Mouse (Mus musculus): ENCODE measurements around the gene Serf1. TPM values are rescaled to one million over a fixed set of nuclear protein-coding genes. Genes with fewer than 3 reads are reported as not detected.
A peak's percentile ranks its signal among the peaks of the same experiment; 100 is the strongest.
"Not testable (repeated sequence)": the region's sequence is repeated elsewhere in the genome, so short reads cannot be mapped to it uniquely, and the experiment has no call there.

Serf1 gene
- polyA plus RNA-seq, 1 experiment from 2014 or later, result 203 TPM

GRCm38 (mm10) chr13:100123970-100124369 lies 16.2 kb downstream of the Serf1 start:
- Histone ChIP-seq H3K4me2 (ENCODE audit: low read depth, low read length, severe bottlenecking) (peak overlapping the region; percentile 86), H3K4me3 (ENCODE audit: low read depth, low read length) (peak overlapping the region; percentile 78; the same call in 1 of the 2 replicates), H3K9ac (ENCODE audit: low read length) (peak overlapping the region; percentile 68; the same call in 1 of the 2 replicates), H3K9me3 (ENCODE audit: control insufficient read depth, low read length) (no peaks in the 10 kb centered on the region), H3K27ac (ENCODE audit: low read depth, low read length) (no peak overlapping the region), H3K27me3 (ENCODE audit: control insufficient read depth, insufficient read depth, low read length) (no peaks in the 10 kb centered on the region), H3K4me1 (replicated peaks; ENCODE audit: control insufficient read depth, insufficient read depth, low read length) (peaks cover 6% of the 10 kb centered on the region; the same call in 1 of the 2 replicates), H3K36me3 (ENCODE audit: control insufficient read depth, insufficient read depth, low read length) (peaks cover 9% of the 10 kb centered on the region; the same call in 1 of the 2 replicates)
- 86% methylated on average over 3 of the region's 3 CpGs for WGBS
- no peak; the same call in none of the 2 replicates for ATAC-seq (replicated peaks; ENCODE audit: low FRiP score)
- DNase-seq (ENCODE audit: low spot score), result no peak

GRCm38 (mm10) chr13:100124423-100125257 lies 16.8 kb downstream of the Serf1 start, which contains the start of gene Smn1:
Gene Smn1, plus strand, starts transcription at chr13:100124852.
- Histone ChIP-seq H3K4me2 (ENCODE audit: low read depth, low read length, severe bottlenecking) (peak within 1 kb of the TSS; percentile 86), H3K36me3 (ENCODE audit: control insufficient read depth, insufficient read depth, low read length) (peaks cover 11% of the 10 kb centered on the region; the same call in 1 of the 2 replicates), H3K9ac (ENCODE audit: low read length) (peak within 1 kb of the TSS; percentile 68), H3K4me3 (ENCODE audit: low read depth, low read length) (peak within 1 kb of the TSS; percentile 78), H3K27ac (ENCODE audit: low read depth, low read length) (no peak within 1 kb of the TSS), H3K9me3 (ENCODE audit: control insufficient read depth, low read length) (no peaks in the 10 kb centered on the region), H3K27me3 (ENCODE audit: control insufficient read depth, insufficient read depth, low read length) (no peaks in the 10 kb centered on the region), H3K4me1 (replicated peaks; ENCODE audit: control insufficient read depth, insufficient read depth, low read length) (peaks cover 6% of the 10 kb centered on the region; the same call in 1 of the 2 replicates)
- DNase-seq (ENCODE audit: low spot score) (peak; percentile 93), ATAC-seq (replicated peaks; ENCODE audit: low FRiP score) (peak; percentile 98)
- 4% methylated on average over 42 of the region's 42 CpGs for WGBS

- 2% methylated on average over 10 of the region's 10 CpGs for WGBS
- peaks cover 11% of the 10 kb centered on the region; the same call in 1 of the 2 replicates for H3K36me3 ChIP-seq (ENCODE audit: control insufficient read depth, insufficient read depth, low read length)
- H3K4me3 ChIP-seq (ENCODE audit: low read depth, low read length), result peak overlapping the region; percentile 78
- peak overlapping the region; percentile 86 for H3K4me2 ChIP-seq (ENCODE audit: low read depth, low read length, severe bottlenecking)
- H3K27ac ChIP-seq (ENCODE audit: low read depth, low read length), result no peak overlapping the region
- H3K9me3 ChIP-seq (ENCODE audit: control insufficient read depth, low read length), result no peaks in the 10 kb centered on the region
- H3K9ac ChIP-seq (ENCODE audit: low read length), result peak overlapping the region; percentile 68
- H3K4me1 ChIP-seq (replicated peaks; ENCODE audit: control insufficient read depth, insufficient read depth, low read length), result peaks cover 6% of the 10 kb centered on the region; the same call in 1 of the 2 replicates
- DNase-seq (ENCODE audit: low spot score) (no peak), ATAC-seq (replicated peaks; ENCODE audit: low FRiP score) (peak; percentile 40; the same call in 1 of the 2 replicates)
- H3K27me3 ChIP-seq (ENCODE audit: control insufficient read depth, insufficient read depth, low read length), result no peaks in the 10 kb centered on the region
Measured at GRCm38 (mm10) chr13:100125258-100125643, 17.4 kb downstream of the Serf1 start.

GRCm38 (mm10) chr13:100141646-100142314 lies 34.0 kb downstream of the Serf1 start:
- H3K4me1 ChIP-seq (replicated peaks; ENCODE audit: control insufficient read depth, insufficient read depth, low read length), result no peaks in the 10 kb centered on the region
- no peak overlapping the region for H3K4me3 ChIP-seq (ENCODE audit: low read depth, low read length)
- H3K9me3 ChIP-seq (ENCODE audit: control insufficient read depth, low read length), result no peaks in the 10 kb centered on the region
- H3K9ac ChIP-seq (ENCODE audit: low read length), result no peak overlapping the region
- no peak for DNase-seq (ENCODE audit: low spot score)
- no peaks in the 10 kb centered on the region for H3K27me3 ChIP-seq (ENCODE audit: control insufficient read depth, insufficient read depth, low read length)
- H3K4me2 ChIP-seq (ENCODE audit: low read depth, low read length, severe bottlenecking), result no peak overlapping the region
- 83% methylated on average over 8 of the region's 8 CpGs for WGBS
- H3K27ac ChIP-seq (ENCODE audit: low read depth, low read length), result no peak overlapping the region
- H3K36me3 ChIP-seq (ENCODE audit: control insufficient read depth, insufficient read depth, low read length), result peaks cover 3% of the 10 kb centered on the region; the same call in 1 of the 2 replicates
- no peak for ATAC-seq (replicated peaks; ENCODE audit: low FRiP score)

GRCm38 (mm10) chr13:100152659-100153058 lies 44.8 kb downstream of the Serf1 start:
- Histone ChIP-seq H3K27me3 (ENCODE audit: control insufficient read depth, insufficient read depth, low read length) (no peaks in the 10 kb centered on the region), H3K9ac (ENCODE audit: low read length) (no peak overlapping the region), H3K9me3 (ENCODE audit: control insufficient read depth, low read length) (no peaks in the 10 kb centered on the region), H3K36me3 (ENCODE audit: control insufficient read depth, insufficient read depth, low read length) (no peaks in the 10 kb centered on the region), H3K4me2 (ENCODE audit: low read depth, low read length, severe bottlenecking) (no peak overlapping the region), H3K4me1 (replicated peaks; ENCODE audit: control insufficient read depth, insufficient read depth, low read length) (no peaks in the 10 kb centered on the region), H3K4me3 (ENCODE audit: low read depth, low read length) (no peak overlapping the region), H3K27ac (ENCODE audit: low read depth, low read length) (no peak overlapping the region)
- DNase-seq (ENCODE audit: low spot score), result no peak
- 68% methylated on average over 1 of the region's 1 CpGs for WGBS
- no peak for ATAC-seq (replicated peaks; ENCODE audit: low FRiP score)

GRCm38 (mm10) chr13:100156624-100157023 lies 48.8 kb downstream of the Serf1 start:
- no peak overlapping the region for H3K4me2 ChIP-seq (ENCODE audit: low read depth, low read length, severe bottlenecking)
- 92% methylated on average over 3 of the region's 3 CpGs for WGBS
- DNase-seq (ENCODE audit: low spot score), result no peak
- ATAC-seq (replicated peaks; ENCODE audit: low FRiP score), result no peak
- H3K9ac ChIP-seq (ENCODE audit: low read length), result no peak overlapping the region
- H3K4me3 ChIP-seq (ENCODE audit: low read depth, low read length), result no peak overlapping the region
- H3K4me1 ChIP-seq (replicated peaks; ENCODE audit: control insufficient read depth, insufficient read depth, low read length), result no peaks in the 10 kb centered on the region
- no peak overlapping the region for H3K27ac ChIP-seq (ENCODE audit: low read depth, low read length)
- no peaks in the 10 kb centered on the region for H3K9me3 ChIP-seq (ENCODE audit: control insufficient read depth, low read length)
- H3K36me3 ChIP-seq (ENCODE audit: control insufficient read depth, insufficient read depth, low read length), result no peaks in the 10 kb centered on the region
- no peaks in the 10 kb centered on the region for H3K27me3 ChIP-seq (ENCODE audit: control insufficient read depth, insufficient read depth, low read length)

- ATAC-seq (replicated peaks; ENCODE audit: low FRiP score); H3K36me3 ChIP-seq (ENCODE audit: control insufficient read depth, insufficient read depth, low read length): not testable (repeated sequence)
- WGBS, result 84% methylated on average over 11 of the region's 11 CpGs
Measured at GRCm38 (mm10) chr13:100161171-100161870, 53.5 kb downstream of the Serf1 start.

GRCm38 (mm10) chr13:100162467-100162866 lies 54.7 kb downstream of the Serf1 start:
- not testable (repeated sequence) for H3K4me1 ChIP-seq (replicated peaks; ENCODE audit: control insufficient read depth, insufficient read depth, low read length); H3K36me3 ChIP-seq (ENCODE audit: control insufficient read depth, insufficient read depth, low read length); H3K27me3 ChIP-seq (ENCODE audit: control insufficient read depth, insufficient read depth, low read length); DNase-seq (ENCODE audit: low spot score); H3K4me3 ChIP-seq (ENCODE audit: low read depth, low read length); H3K9me3 ChIP-seq (ENCODE audit: control insufficient read depth, low read length); H3K9ac ChIP-seq (ENCODE audit: low read length); ATAC-seq (replicated peaks; ENCODE audit: low FRiP score); H3K27ac ChIP-seq (ENCODE audit: low read depth, low read length); H3K4me2 ChIP-seq (ENCODE audit: low read depth, low read length, severe bottlenecking)

More at GRCm38 (mm10) chr13:100161171-100161870, 53.5 kb downstream of the Serf1 start:
- H3K27me3 ChIP-seq (ENCODE audit: control insufficient read depth, insufficient read depth, low read length); H3K27ac ChIP-seq (ENCODE audit: low read depth, low read length); DNase-seq (ENCODE audit: low spot score); H3K9ac ChIP-seq (ENCODE audit: low read length); H3K9me3 ChIP-seq (ENCODE audit: control insufficient read depth, low read length); H3K4me3 ChIP-seq (ENCODE audit: low read depth, low read length); H3K4me1 ChIP-seq (replicated peaks; ENCODE audit: control insufficient read depth, insufficient read depth, low read length); H3K4me2 ChIP-seq (ENCODE audit: low read depth, low read length, severe bottlenecking): not testable (repeated sequence)
